Comparison of ENCODE assay signal across 17 mouse cellular contexts in genomic region chr5:134669001-134669708, GRCm38 (mm10). TPM values are rescaled to one million over a fixed set of nuclear protein-coding genes. Genes with fewer than 3 reads are reported as not detected.
A peak's percentile ranks its signal among the peaks of the same experiment; 100 is the strongest.
DNase-seq lines count a peak whose midpoint lies in the region; ATAC-seq and TF ChIP-seq lines count a peak whose summit lies in the region.
"Had no signal": no experiment of that assay in that cellular context is flagged by ENCODE, and none has a peak within 500 bp of the region (broad histone marks: within the 10 kb centered on the region; RNA-seq: fewer than 3 reads in every experiment).

No protein-coding gene starts in this region.

- H3K4me3 ChIP-seq in kidney, postnatal 0 days (replicated peaks; ENCODE audit: low read depth, low read length): no peak overlapping the region
- H3K4me3 ChIP-seq in ES-Bruce4 (ENCODE audit: low read depth, low read length): peak overlapping the region; percentile 61
- 0 out of 2 replicates have a peak overlapping the region, but pooled peaks have one; percentile 13 for H3K4me3 ChIP-seq in embryonic facial prominence, embryonic 10.5 days
- H3K4me3 ChIP-seq: forebrain, embryonic 15.5 days; limb, embryonic 12.5 days; neural tube, embryonic 15.5 days had no signal

- TF ChIP-seq CTCF in kidney, postnatal 0 days (IDR thresholded peaks at IDR 0.05; ENCODE audit: low read depth): 0 out of 2 replicates have a peak, but pooled peaks have one; percentile 9
- TF ChIP-seq CTCF in ES-Bruce4 (IDR thresholded peaks at IDR 0.05; ENCODE audit: low read depth, low read length): no peak

- ATAC-seq in kidney, postnatal 0 days (replicated peaks; ENCODE audit: low FRiP score, low read depth): no peak
- ATAC-seq: forebrain, embryonic 15.5 days; midbrain, embryonic 16.5 days had no signal

- H3K9me3 ChIP-seq in kidney, postnatal 0 days (replicated peaks; ENCODE audit: low read length): no peaks in the 10 kb centered on the region
- H3K9me3 ChIP-seq in ES-Bruce4 (replicated peaks; ENCODE audit: control insufficient read depth, insufficient read depth, low read length, poor library complexity, severe bottlenecking): no peaks in the 10 kb centered on the region
- no peaks in the 10 kb centered on the region for H3K9me3 ChIP-seq in embryonic facial prominence, embryonic 10.5 days
- H3K9me3 ChIP-seq: forebrain, embryonic 15.5 days; limb, embryonic 12.5 days; neural tube, embryonic 15.5 days had no signal

- DNase-seq in heart, adult 11 months: peak; percentile 88
- no peak for DNase-seq in heart, adult 8-10 months (ENCODE audit: low spot score)
- no peak for DNase-seq in kidney, postnatal 0 days (ENCODE audit: low spot score)
- DNase-seq in kidney, postnatal 36 days: no peak
- no peak for DNase-seq in embryonic facial prominence, embryonic 10.5 days (ENCODE audit: low spot score)
- DNase-seq in right cerebral cortex, postnatal 36 days (ENCODE audit: low spot score in 2 of 2): no peak
- DNase-seq in c-Kit-positive CD71-positive TER-119-positive erythroid progenitor cells, embryonic 14.5 days (ENCODE audit: low spot score): no peak
- DNase-seq: cerebellum, adult 9-10 months; heart, adult 18-20 months; layer of hippocampus, postnatal 36 days; lung, adult 2 months had no signal

- no peak for TF ChIP-seq EP300 in ES-Bruce4 (IDR thresholded peaks at IDR 0.05; ENCODE audit: insufficient read depth, low read depth, low read length)

- WGBS in kidney, postnatal 0 days: 80% methylated on average over 20 of the region's 20 CpGs
- WGBS in embryonic facial prominence, embryonic 10.5 days: 78% methylated on average over 20 of the region's 20 CpGs

- no peak overlapping the region for H3K27ac ChIP-seq in kidney, postnatal 0 days
- H3K27ac ChIP-seq in ES-Bruce4 (ENCODE audit: insufficient read depth, low read length): peak overlapping the region; percentile 23; the same call in 1 of the 2 replicates
- no peak overlapping the region for H3K27ac ChIP-seq in embryonic facial prominence, embryonic 10.5 days (replicated peaks)
- H3K27ac ChIP-seq: forebrain, embryonic 15.5 days; limb, embryonic 12.5 days; neural tube, embryonic 15.5 days had no signal

- no peak for TF ChIP-seq POLR2A in ES-Bruce4 (IDR thresholded peaks at IDR 0.05; ENCODE audit: insufficient read depth, low read length)

- no peaks in the 10 kb centered on the region for H3K4me1 ChIP-seq in kidney, postnatal 0 days (replicated peaks; ENCODE audit: insufficient read depth, low read length)
- no peaks in the 10 kb centered on the region for H3K4me1 ChIP-seq in ES-Bruce4 (ENCODE audit: control insufficient read depth, insufficient read depth, low read length)
- peaks cover 13% of the 10 kb centered on the region; the same call in 1 of the 2 replicates for H3K4me1 ChIP-seq in embryonic facial prominence, embryonic 10.5 days
- H3K4me1 ChIP-seq: forebrain, embryonic 15.5 days; limb, embryonic 12.5 days had no signal

- no peaks in the 10 kb centered on the region for H3K27me3 ChIP-seq in kidney, postnatal 0 days (ENCODE audit: insufficient read depth, low read length)
- no peaks in the 10 kb centered on the region for H3K27me3 ChIP-seq in ES-Bruce4 (ENCODE audit: control insufficient read depth, insufficient read depth, low read length, poor library complexity, severe bottlenecking)
- no peaks in the 10 kb centered on the region for H3K27me3 ChIP-seq in embryonic facial prominence, embryonic 10.5 days (replicated peaks; ENCODE audit: low read depth, poor library complexity, severe bottlenecking)
- H3K27me3 ChIP-seq: forebrain, embryonic 15.5 days; limb, embryonic 12.5 days; neural tube, embryonic 15.5 days had no signal

- H3K4me2 ChIP-seq in kidney, postnatal 0 days (ENCODE audit: low read length): no peak overlapping the region
- H3K4me2 ChIP-seq: forebrain, embryonic 15.5 days; limb, embryonic 12.5 days; liver, embryonic 11.5 days; neural tube, embryonic 15.5 days had no signal

- no peak overlapping the region for H3K9ac ChIP-seq in kidney, postnatal 0 days (ENCODE audit: low read depth, low read length)
- peak overlapping the region; percentile 26; the same call in 1 of the 2 replicates for H3K9ac ChIP-seq in ES-Bruce4 (ENCODE audit: low read depth, poor library complexity, severe bottlenecking)
- H3K9ac ChIP-seq: forebrain, embryonic 15.5 days; limb, embryonic 12.5 days; neural tube, embryonic 15.5 days had no signal

- no peaks in the 10 kb centered on the region for H3K36me3 ChIP-seq in kidney, postnatal 0 days (ENCODE audit: insufficient read depth, low read length)
- H3K36me3 ChIP-seq in ES-Bruce4 (ENCODE audit: control insufficient read depth, insufficient read depth, low read length, poor library complexity, severe bottlenecking): no peaks in the 10 kb centered on the region
- peaks cover 78% of the 10 kb centered on the region for H3K36me3 ChIP-seq in embryonic facial prominence, embryonic 10.5 days (replicated peaks)

RNA-seq across cellular contexts. Expression of gene Limk1, which starts 19.2 kb away (rescaled TPM):
- total RNA-seq in heart, adult 8-10 months (2022): 1 to 10 TPM; 3.8 to 5.1 (median 4.0) TPM
- polyA plus RNA-seq in kidney, postnatal 0 days (2015; fragmentation: Nextera tagmentation; extraction: Ambion mirVana): 3.4 and 3.6 TPM in 2 replicates
- 17.9 and 19.1 TPM in 2 replicates for polyA plus RNA-seq in ES-Bruce4 (2011; ENCODE audit: insufficient read depth, insufficient read length, low read depth, missing spikeins)
- polyA plus RNA-seq in embryonic facial prominence, embryonic 10.5 days (2016; fragmentation: Nextera tagmentation; extraction: Ambion mirVana): 5.7 and 5.9 TPM in 2 replicates

RNA-seq across cellular contexts. Expression of gene Eif4h, which starts 29.9 kb away (rescaled TPM):
- total RNA-seq in heart, adult 8-10 months (2022): 100 to 1,000 TPM; 124 to 141 (median 129) TPM
- polyA plus RNA-seq in kidney, postnatal 0 days (2015; fragmentation: Nextera tagmentation; extraction: Ambion mirVana): 327 and 365 TPM in 2 replicates
- 304 and 309 TPM in 2 replicates for polyA plus RNA-seq in ES-Bruce4 (2011; ENCODE audit: insufficient read depth, insufficient read length, low read depth, missing spikeins)
- 593 and 603 TPM in 2 replicates for polyA plus RNA-seq in embryonic facial prominence, embryonic 10.5 days (2016; fragmentation: Nextera tagmentation; extraction: Ambion mirVana)

RNA-seq across cellular contexts. Expression of gene Lat2, which starts 54.3 kb away (rescaled TPM):
- total RNA-seq in heart, adult 8-10 months (2022): 1 to 10 TPM in 3 of 4 experiments, under 1 TPM in 1; 0.44 to 2.4 (median 1.8) TPM
- 0.45 and 0.93 TPM in 2 replicates for polyA plus RNA-seq in kidney, postnatal 0 days (2015; fragmentation: Nextera tagmentation; extraction: Ambion mirVana)
- 2.2 and 2.6 TPM in 2 replicates for polyA plus RNA-seq in ES-Bruce4 (2011; ENCODE audit: insufficient read depth, insufficient read length, low read depth, missing spikeins)
- polyA plus RNA-seq in embryonic facial prominence, embryonic 10.5 days (2016; fragmentation: Nextera tagmentation; extraction: Ambion mirVana): 3.4 and 3.7 TPM in 2 replicates
